Mouse (Mus musculus): ENCODE measurements around the gene Slc25a29.
"Not testable (repeated sequence)": the region's sequence is repeated elsewhere in the genome, so short reads cannot be mapped to it uniquely, and the experiment has no call there.

Gene Slc25a29

GRCm38 (mm10) chr12:108835840-108836409 is at the start of gene Slc25a29, which contains the start of gene Slc25a47:
Slc25a29 (minus strand) TSS chr12:108835883.
Slc25a47 (plus strand) TSS chr12:108836046.
- DNase-seq (ENCODE audit: low spot score): peak; percentile 91

GRCm38 (mm10) chr12:108882776-108883175 is 47.1 kb upstream of the Slc25a29 start:
- DNase-seq (ENCODE audit: low spot score): no peak

- DNase-seq (ENCODE audit: low spot score): no peak
Observed at GRCm38 (mm10) chr12:108881192-108881591, 45.5 kb upstream of the Slc25a29 start.

GRCm38 (mm10) chr12:108880606-108881005 is 44.9 kb upstream of the Slc25a29 start:
- no peak for DNase-seq (ENCODE audit: low spot score)

- no peak for DNase-seq (ENCODE audit: low spot score)
Observed at GRCm38 (mm10) chr12:108879138-108879537, 43.5 kb upstream of the Slc25a29 start.

- DNase-seq (ENCODE audit: low spot score): no peak
Observed at GRCm38 (mm10) chr12:108873122-108873521, 37.4 kb upstream of the Slc25a29 start.

- no peak for DNase-seq (ENCODE audit: low spot score)
Observed at GRCm38 (mm10) chr12:108869575-108869974, 33.9 kb upstream of the Slc25a29 start.

- DNase-seq (ENCODE audit: low spot score): no peak
Observed at GRCm38 (mm10) chr12:108865007-108865494, 29.4 kb upstream of the Slc25a29 start.

GRCm38 (mm10) chr12:108858486-108858885 is 22.8 kb upstream of the Slc25a29 start:
- DNase-seq (ENCODE audit: low spot score): no peak

- DNase-seq (ENCODE audit: low spot score): peak; percentile 71
Observed at GRCm38 (mm10) chr12:108857589-108858184, 22.0 kb upstream of the Slc25a29 start.

- DNase-seq (ENCODE audit: low spot score): no peak
Observed at GRCm38 (mm10) chr12:108857109-108857508, 21.4 kb upstream of the Slc25a29 start.

- DNase-seq (ENCODE audit: low spot score): no peak
Observed at GRCm38 (mm10) chr12:108856186-108856585, 20.5 kb upstream of the Slc25a29 start.

GRCm38 (mm10) chr12:108855081-108855480 is 19.4 kb upstream of the Slc25a29 start:
- DNase-seq (ENCODE audit: low spot score): no peak

GRCm38 (mm10) chr12:108852822-108853221 is 17.1 kb upstream of the Slc25a29 start:
- DNase-seq (ENCODE audit: low spot score): no peak

GRCm38 (mm10) chr12:108850886-108851285 is 15.2 kb upstream of the Slc25a29 start:
- no peak for DNase-seq (ENCODE audit: low spot score)

GRCm38 (mm10) chr12:108850129-108850528 is 14.4 kb upstream of the Slc25a29 start:
- DNase-seq (ENCODE audit: low spot score): no peak

GRCm38 (mm10) chr12:108849488-108850022 is 13.9 kb upstream of the Slc25a29 start:
- no peak for DNase-seq (ENCODE audit: low spot score)

GRCm38 (mm10) chr12:108848033-108848432 is 12.3 kb upstream of the Slc25a29 start:
- DNase-seq (ENCODE audit: low spot score): not testable (repeated sequence)

- DNase-seq (ENCODE audit: low spot score): no peak
Observed at GRCm38 (mm10) chr12:108842663-108843062, 7.0 kb upstream of the Slc25a29 start.

- DNase-seq (ENCODE audit: low spot score): no peak
Observed at GRCm38 (mm10) chr12:108841181-108841580, 5.5 kb upstream of the Slc25a29 start.

GRCm38 (mm10) chr12:108836722-108837121 is 1.0 kb upstream of the Slc25a29 start:
- DNase-seq (ENCODE audit: low spot score): no peak

GRCm38 (mm10) chr12:108835208-108835839 is 359 bp downstream of the Slc25a29 start:
- no peak for DNase-seq (ENCODE audit: low spot score)

GRCm38 (mm10) chr12:108834786-108835185 is 897 bp downstream of the Slc25a29 start:
- DNase-seq (ENCODE audit: low spot score): no peak

All from adipocyte (in vitro differentiated cells).